Mouse (Mus musculus) heart, postnatal 0 days (tissue): ENCODE measurements around the gene Wdr25. TPM values are rescaled to one million over a fixed set of nuclear protein-coding genes. Genes with fewer than 3 reads are reported as not detected.

Experiments
- ATAC-seq: fragments of 200-750 bp; cut with Nextera tagmentation; 2 replicates; pipeline ENCODE4 v1.8.0; 2017; ENCODE audit warnings: low read depth, moderate number of reproducible peaks, moderate library complexity; ENCODE audit not compliant: insufficient read depth
- DNase-seq: peaks from one replicate; pipeline ENCODE4 v3.0.0-alpha.2; 2016; ENCODE audit warnings: low spot score
- H3K27ac ChIP-seq: fragments of 300-500 bp; sonication (generic); 2 replicates; pipeline ENCODE4 v1.5.1; 2014; ENCODE audit warnings: low read depth, mild to moderate bottlenecking
- H3K27me3 ChIP-seq: fragments of 300-500 bp; sonication (generic); 2 replicates; pipeline ENCODE4 v1.6.1; 2014; ENCODE audit warnings: low read length, mixed read lengths; ENCODE audit not compliant: control insufficient read depth, insufficient read depth
- H3K36me3 ChIP-seq: fragments of 300-500 bp; sonication (generic); replicated peaks from 2 replicates; pipeline ENCODE4 v1.6.1; 2014; ENCODE audit warnings: low read length, mixed read lengths; ENCODE audit not compliant: control insufficient read depth, insufficient read depth
- H3K4me1 ChIP-seq: fragments of 300-500 bp; sonication (generic); 2 replicates; pipeline ENCODE4 v1.6.1; 2014; ENCODE audit warnings: antibody characterized with exemption; ENCODE audit not compliant: control insufficient read depth, insufficient read depth
- H3K4me2 ChIP-seq: fragments of 300-500 bp; sonication (generic); 2 replicates; pipeline ENCODE4 v1.6.1; 2014; ENCODE audit warnings: low read depth, mild to moderate bottlenecking, low read length, moderate library complexity
- H3K4me3 ChIP-seq: fragments of 300-500 bp; sonication (generic); 2 replicates; pipeline ENCODE4 v1.5.1; 2014; ENCODE audit warnings: low read depth, low read length
- H3K9ac ChIP-seq: fragments of 300-500 bp; sonication (generic); replicated peaks from 2 replicates; pipeline ENCODE4 v1.6.1; 2014; ENCODE audit warnings: low read depth, low read length, mixed read lengths
- H3K9me3 ChIP-seq: fragments of 300-500 bp; sonication (generic); replicated peaks from 2 replicates; pipeline ENCODE4 v1.6.1; 2016; ENCODE audit warnings: low read length; ENCODE audit not compliant: control insufficient read depth
- CTCF ChIP-seq: IDR thresholded peaks from 2 replicates; pipeline ENCODE4 v1.5.1; 2016; ENCODE audit warnings: antibody characterized with exemption, control low read depth, low read depth
- EP300 ChIP-seq: IDR thresholded peaks from 2 replicates; pipeline ENCODE4 v1.6.1; 2016; ENCODE audit warnings: antibody characterized with exemption, low read depth
- WGBS: fragments of 180-500 bp; shearing (Covaris S2); extraction: QIAGEN DNeasy Blood & Tissue Kit; methylation state at CpG from one replicate; pipeline ENCODE4 v1.1.7; 2014; 5-methylcytosine and 5-hydroxymethylcytosine counted together
- polyA plus RNA-seq: library from polyadenylated mRNA; unstranded; fragments of >200 nt; fragmentation: Nextera tagmentation; extraction: Ambion mirVana; gene quantifications from 2 replicates; pipeline ENCODE4 v1.2.1, GENCODE M21; 2015
- total RNA-seq: library from RNA; depleted of rRNA; stranded (reverse); fragments of >200 nt; gene quantifications from 2 replicates; pipeline ENCODE4 v1.2.3, GENCODE M21; 2014; ENCODE audit warnings: low replicate concordance

Wdr25 gene
- total and polyA plus RNA-seq, 2 experiments from 2014 or later, result 3.5 to 3.9 TPM

DNA sequence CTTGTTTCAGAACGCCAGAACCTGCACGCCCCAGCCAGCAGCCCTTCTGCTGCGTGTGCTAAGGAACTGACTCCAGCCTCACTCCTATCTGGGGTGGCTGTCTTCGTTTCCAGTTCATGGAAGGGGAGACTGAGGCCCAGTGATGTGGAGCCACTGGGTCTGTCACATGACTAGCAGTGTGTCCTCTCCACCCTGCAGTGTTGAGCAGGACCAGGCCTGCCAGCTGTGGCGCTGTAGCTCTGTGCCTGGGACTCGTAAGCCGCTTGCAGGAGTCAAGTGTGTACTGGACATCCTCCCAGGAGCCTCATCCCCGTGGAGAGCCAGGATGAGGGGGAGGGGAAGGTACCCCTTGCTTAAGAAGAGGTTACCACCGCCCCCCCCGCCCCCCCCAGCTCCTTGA, 86.5 kb downstream of the Wdr25 start:
- ATAC-seq, result no peak
- H3K4me3 ChIP-seq, result no peak overlapping the region
- H3K27ac ChIP-seq, result no peak overlapping the region
- H3K9ac ChIP-seq, result no peak overlapping the region
- no peak overlapping the region for H3K4me2 ChIP-seq
- no peaks in the 10 kb centered on the region for H3K36me3 ChIP-seq
- H3K9me3 ChIP-seq, result no peaks in the 10 kb centered on the region
- no peaks in the 10 kb centered on the region for H3K4me1 ChIP-seq
- no peaks in the 10 kb centered on the region for H3K27me3 ChIP-seq
- TF ChIP-seq CTCF (no peak), EP300 (no peak)
- no peak for DNase-seq
- WGBS, result 47% methylated on average over 10 of the region's 10 CpGs

DNA sequence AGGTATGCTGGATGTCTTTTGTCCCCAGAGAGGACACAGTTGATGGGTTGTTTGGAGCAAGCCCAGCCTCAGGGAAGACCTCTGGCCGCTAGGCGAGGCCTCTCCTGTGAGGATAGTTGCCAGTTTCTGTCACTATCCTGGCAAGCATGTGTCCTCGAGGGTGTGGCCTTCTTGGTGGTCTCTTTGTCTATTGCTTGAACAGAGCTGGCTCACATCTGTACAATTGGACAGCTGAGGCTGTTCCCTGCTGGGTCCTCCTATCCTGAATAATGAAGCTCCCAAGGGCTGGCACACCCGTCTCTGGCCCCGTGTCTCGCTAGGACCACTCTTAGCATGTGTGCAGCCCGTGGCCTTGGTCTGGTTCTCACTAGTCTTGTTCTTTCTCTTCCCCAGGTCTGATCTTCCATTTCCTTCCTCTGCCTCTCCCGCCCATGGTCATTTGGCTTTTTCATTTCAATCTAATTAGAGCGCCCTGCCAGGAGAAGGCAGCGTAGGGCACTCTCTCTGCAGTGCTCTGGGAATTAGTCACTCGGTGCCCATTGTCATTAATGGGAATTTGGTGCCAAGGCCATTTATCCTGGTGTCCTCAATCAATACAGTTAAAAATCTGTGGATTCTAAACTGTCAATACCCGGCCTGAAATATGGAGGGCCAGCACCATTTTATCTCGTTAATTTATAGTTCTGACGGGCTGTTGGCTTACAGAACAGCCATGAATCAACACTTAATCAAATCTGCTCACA, 88.7 kb downstream of the Wdr25 start:
- H3K9ac ChIP-seq, result no peak overlapping the region
- no peak overlapping the region for H3K27ac ChIP-seq
- H3K4me2 ChIP-seq, result no peak overlapping the region
- TF ChIP-seq CTCF, result no peak
- no peak for TF ChIP-seq EP300
- 80% methylated on average over 14 of the region's 14 CpGs for WGBS
- no peaks in the 10 kb centered on the region for H3K36me3 ChIP-seq
- ATAC-seq (no peak), DNase-seq (no peak)
- no peaks in the 10 kb centered on the region for H3K27me3 ChIP-seq
- H3K9me3 ChIP-seq, result no peaks in the 10 kb centered on the region
- H3K4me3 ChIP-seq, result no peak overlapping the region
- H3K4me1 ChIP-seq, result no peaks in the 10 kb centered on the region

DNA sequence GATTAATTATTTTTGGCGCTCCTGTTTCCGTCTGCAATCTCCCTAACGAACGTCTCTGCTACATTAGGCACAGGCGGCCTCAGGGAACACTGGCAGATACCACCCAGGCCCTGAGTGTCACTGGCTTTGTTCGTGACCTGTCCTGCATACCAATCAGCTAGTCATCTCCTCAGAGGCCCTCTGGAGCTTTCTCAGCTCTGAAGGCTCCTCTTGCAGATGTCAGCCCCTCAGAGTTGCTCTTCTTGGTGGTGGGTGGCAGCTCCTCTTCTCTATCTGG, 89.2 kb downstream of the Wdr25 start:
- ATAC-seq, result no peak
- no peaks in the 10 kb centered on the region for H3K27me3 ChIP-seq
- TF ChIP-seq EP300 (no peak), CTCF (no peak)
- no peak overlapping the region for H3K4me2 ChIP-seq
- no peak for DNase-seq
- no peaks in the 10 kb centered on the region for H3K4me1 ChIP-seq
- H3K4me3 ChIP-seq, result no peak overlapping the region
- H3K27ac ChIP-seq, result no peak overlapping the region
- H3K9me3 ChIP-seq, result no peaks in the 10 kb centered on the region
- no peak overlapping the region for H3K9ac ChIP-seq
- 67% methylated on average over 6 of the region's 6 CpGs for WGBS
- no peaks in the 10 kb centered on the region for H3K36me3 ChIP-seq

DNA sequence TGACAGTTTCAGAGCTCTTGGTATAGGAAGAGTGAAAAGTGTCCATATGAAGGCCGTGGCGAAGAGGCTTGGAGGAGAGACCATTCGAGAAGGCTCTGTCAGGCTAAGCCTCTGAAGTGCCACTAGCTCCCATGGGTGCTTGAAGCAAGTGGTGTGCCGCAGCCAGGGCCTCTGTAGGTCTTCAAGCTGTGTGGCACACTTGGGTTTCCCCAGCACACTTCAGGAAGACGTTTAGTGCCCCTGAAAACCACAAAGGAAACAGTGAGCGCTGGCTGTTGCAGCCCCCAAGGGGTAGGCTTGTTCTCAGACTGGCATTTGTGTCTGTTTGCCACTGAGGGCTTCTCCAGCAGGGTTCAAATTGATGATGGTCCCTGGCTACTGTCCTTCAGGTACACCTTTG, 90.1 kb downstream of the Wdr25 start:
- no peak for DNase-seq
- Histone ChIP-seq H3K36me3 (no peaks in the 10 kb centered on the region), H3K27ac (no peak overlapping the region), H3K9ac (no peak overlapping the region), H3K9me3 (no peaks in the 10 kb centered on the region), H3K4me3 (no peak overlapping the region), H3K4me1 (no peaks in the 10 kb centered on the region), H3K27me3 (no peaks in the 10 kb centered on the region), H3K4me2 (no peak overlapping the region)
- no peak for ATAC-seq
- 81% methylated on average over 6 of the region's 6 CpGs for WGBS
- TF ChIP-seq EP300 (no peak), CTCF (no peak)

DNA sequence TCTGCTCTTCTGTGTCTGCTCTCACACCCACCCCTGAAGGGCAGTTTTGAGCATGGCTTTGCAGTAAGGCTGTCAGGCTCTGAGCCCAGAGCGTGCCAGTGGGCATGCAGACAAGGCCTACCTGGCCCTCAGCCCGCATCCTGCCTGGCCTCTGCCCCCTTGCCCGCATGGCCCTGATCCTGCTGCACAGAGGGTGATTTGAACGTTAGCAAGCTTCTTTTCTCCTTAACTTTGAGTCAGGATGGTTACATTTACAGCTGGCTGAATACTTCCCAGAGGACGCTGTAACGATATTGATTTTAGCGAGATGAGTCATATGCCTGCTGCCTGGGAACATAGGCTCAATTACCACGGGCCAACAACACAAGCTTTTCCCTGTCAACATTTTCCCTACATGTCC, 91.0 kb downstream of the Wdr25 start:
- TF ChIP-seq EP300 (no peak), CTCF (no peak)
- ATAC-seq (no peak), DNase-seq (no peak)
- no peaks in the 10 kb centered on the region for H3K9me3 ChIP-seq
- H3K27ac ChIP-seq, result no peak overlapping the region
- no peak overlapping the region for H3K4me2 ChIP-seq
- H3K36me3 ChIP-seq, result no peaks in the 10 kb centered on the region
- no peaks in the 10 kb centered on the region for H3K27me3 ChIP-seq
- no peak overlapping the region for H3K9ac ChIP-seq
- H3K4me3 ChIP-seq, result no peak overlapping the region
- 68% methylated on average over 8 of the region's 8 CpGs for WGBS
- no peaks in the 10 kb centered on the region for H3K4me1 ChIP-seq

DNA sequence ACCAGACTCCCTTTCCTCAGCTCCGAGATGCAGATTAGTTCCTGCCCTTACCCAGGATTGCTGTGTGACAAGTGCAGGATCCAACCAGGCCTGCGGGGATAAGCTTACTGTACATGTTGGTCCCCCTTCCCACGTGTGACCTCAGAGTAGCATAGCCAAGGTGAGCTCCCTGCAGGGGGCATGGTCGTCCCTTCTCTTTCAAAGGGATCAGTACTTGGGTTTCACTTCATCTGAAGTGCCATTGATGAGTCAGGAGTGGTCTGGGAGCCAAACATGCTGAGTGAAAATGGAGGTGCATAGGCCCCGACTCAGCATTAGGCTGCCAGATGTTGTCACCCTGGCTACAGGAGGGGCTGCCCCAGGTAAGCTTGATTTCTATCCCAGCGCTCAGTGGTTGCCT, 91.6 kb downstream of the Wdr25 start:
- DNase-seq (no peak), ATAC-seq (no peak)
- Histone ChIP-seq H3K9ac (no peak overlapping the region), H3K4me3 (no peak overlapping the region), H3K27me3 (no peaks in the 10 kb centered on the region), H3K27ac (no peak overlapping the region), H3K4me1 (no peaks in the 10 kb centered on the region), H3K9me3 (no peaks in the 10 kb centered on the region), H3K36me3 (no peaks in the 10 kb centered on the region), H3K4me2 (no peak overlapping the region)
- 67% methylated on average over 6 of the region's 6 CpGs for WGBS
- no peak for TF ChIP-seq CTCF
